Mouse (Mus musculus) kidney, adult 2 months (tissue): ENCODE measurements around the gene Glis3. TPM values are rescaled to one million over a fixed set of nuclear protein-coding genes. Genes with fewer than 3 reads are reported as not detected.
A peak's percentile ranks its signal among the peaks of the same experiment; 100 is the strongest.

Experiments
- DNase-seq: peaks from one replicate; pipeline ENCODE4 v3.0.0; 2021
- H3K27ac ChIP-seq: fragments of 200-500 bp; 2 replicates; pipeline ENCODE4 v1.5.1; 2012; ENCODE audit warnings: low read depth, low read length, control low read depth, inconsistent platforms; ENCODE audit not compliant: insufficient read depth
- H3K27me3 ChIP-seq: fragments of 200-500 bp; replicated peaks from 2 replicates; pipeline ENCODE4 v1.6.1; 2012; ENCODE audit warnings: mild to moderate bottlenecking, moderate library complexity, low read length, inconsistent platforms; ENCODE audit not compliant: control insufficient read depth, insufficient read depth
- H3K36me3 ChIP-seq: fragments of 200-500 bp; 2 replicates; pipeline ENCODE4 v1.6.1; 2012; ENCODE audit warnings: mild to moderate bottlenecking, moderate library complexity, low read length, inconsistent platforms; ENCODE audit not compliant: control insufficient read depth, insufficient read depth
- H3K4me1 ChIP-seq: fragments of 200-500 bp; 2 replicates; pipeline ENCODE4 v1.6.1; 2011; ENCODE audit warnings: low read length; ENCODE audit not compliant: control insufficient read depth, insufficient read depth
- H3K4me3 ChIP-seq: fragments of 200-500 bp; 2 replicates; pipeline ENCODE4 v1.5.1; 2011; ENCODE audit warnings: mild to moderate bottlenecking, low read depth, low read length, control low read depth; ENCODE audit not compliant: insufficient read depth
- CTCF ChIP-seq: fragments of 200-500 bp; conservative IDR thresholded peaks from 2 replicates; pipeline ENCODE4 v1.5.1; 2011; ENCODE audit warnings: low read depth, mild to moderate bottlenecking, control low read depth, low read length, moderate library complexity, mixed read lengths; ENCODE audit not compliant: insufficient read depth, insufficient read length
- POLR2A ChIP-seq: fragments of 200-500 bp; IDR thresholded peaks from one replicate; pipeline ENCODE4 v1.6.1; 2011; ENCODE audit warnings: low read depth, low read length, control low read depth
- WGBS: fragments of 180-500 bp; shearing (Covaris S2); methylation state at CpG from one replicate; pipeline ENCODE4 v1.1.7; 2018; 5-methylcytosine and 5-hydroxymethylcytosine counted together
- polyA plus RNA-seq: library from polyadenylated mRNA; depleted of rRNA; stranded (reverse); fragments of >200 nt; gene quantifications from 2 replicates; pipeline ENCODE4 v1.2.3, GENCODE M21; 2012

The Glis3 gene
- polyA plus RNA-seq, 1 experiment, result 23.7 TPM

DNA sequence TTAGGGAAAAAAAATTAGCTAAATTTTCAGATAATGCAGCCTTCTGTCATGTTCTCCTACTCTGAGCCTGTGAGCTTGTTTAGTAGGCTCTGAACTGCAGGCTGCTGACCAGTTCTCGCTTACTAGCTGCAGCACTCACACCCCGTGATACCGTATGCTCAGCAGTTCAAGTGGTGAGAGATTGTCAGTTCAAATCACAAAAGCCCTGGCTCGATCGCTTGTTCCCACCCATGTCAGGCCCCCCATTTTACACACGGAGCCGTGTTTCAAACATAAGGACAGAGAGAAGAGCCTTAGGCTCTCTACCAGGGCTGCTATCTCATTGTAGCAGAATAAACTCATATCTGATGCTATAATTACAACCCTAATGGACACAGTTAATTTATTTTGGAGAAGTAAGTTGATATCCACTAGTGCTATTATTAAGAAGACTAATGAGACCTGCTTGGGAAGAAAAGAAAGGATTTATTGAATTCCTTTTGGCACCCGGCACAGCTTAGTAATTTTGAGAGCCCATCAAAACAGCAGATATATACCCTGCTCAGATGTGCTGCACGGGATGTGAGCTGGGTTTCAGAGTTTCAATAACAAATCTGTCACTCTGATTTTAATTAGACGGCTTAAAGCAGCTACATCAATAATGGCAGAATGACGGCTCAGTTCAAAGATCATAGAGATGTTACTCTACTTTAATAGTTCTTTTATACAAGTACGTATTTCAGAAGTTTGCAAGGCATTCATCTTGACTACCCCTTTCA, 284.9 kb downstream of the Glis3 start:
- 62% methylated on average over 12 of the region's 12 CpGs for WGBS
- no peaks in the 10 kb centered on the region for H3K36me3 ChIP-seq
- TF ChIP-seq POLR2A, result no peak
- no peak for TF ChIP-seq CTCF
- no peak overlapping the region for H3K4me3 ChIP-seq
- H3K27ac ChIP-seq, result no peak overlapping the region
- no peaks in the 10 kb centered on the region for H3K27me3 ChIP-seq
- no peak for DNase-seq
- H3K4me1 ChIP-seq, result peaks cover 9% of the 10 kb centered on the region; the same call in 1 of the 2 replicates

DNA sequence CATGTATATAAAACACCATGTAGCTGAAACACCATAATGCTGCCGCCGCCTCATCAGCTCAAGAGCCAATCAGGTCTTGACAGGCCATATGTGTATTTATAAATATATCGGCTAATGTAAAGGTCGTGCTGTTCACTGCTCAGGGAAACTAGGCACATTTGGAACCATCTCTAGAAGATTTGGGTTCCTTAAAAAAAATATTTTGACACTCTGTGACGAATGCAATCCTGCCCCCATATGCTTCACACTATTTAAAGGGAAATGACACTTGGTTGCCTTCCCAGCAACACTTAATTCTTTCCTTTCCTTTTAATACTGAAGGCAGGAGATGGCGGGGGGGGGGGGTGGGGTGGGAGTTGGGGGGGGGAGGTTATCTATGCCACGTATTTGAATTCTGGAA, 286.1 kb downstream of the Glis3 start:
- Histone ChIP-seq H3K4me3 (no peak overlapping the region), H3K27ac (no peak overlapping the region), H3K36me3 (no peaks in the 10 kb centered on the region), H3K4me1 (peaks cover 14% of the 10 kb centered on the region; the same call in 1 of the 2 replicates), H3K27me3 (no peaks in the 10 kb centered on the region)
- 87% methylated on average over 7 of the region's 7 CpGs for WGBS
- TF ChIP-seq CTCF (no peak), POLR2A (no peak)
- no peak for DNase-seq

DNA sequence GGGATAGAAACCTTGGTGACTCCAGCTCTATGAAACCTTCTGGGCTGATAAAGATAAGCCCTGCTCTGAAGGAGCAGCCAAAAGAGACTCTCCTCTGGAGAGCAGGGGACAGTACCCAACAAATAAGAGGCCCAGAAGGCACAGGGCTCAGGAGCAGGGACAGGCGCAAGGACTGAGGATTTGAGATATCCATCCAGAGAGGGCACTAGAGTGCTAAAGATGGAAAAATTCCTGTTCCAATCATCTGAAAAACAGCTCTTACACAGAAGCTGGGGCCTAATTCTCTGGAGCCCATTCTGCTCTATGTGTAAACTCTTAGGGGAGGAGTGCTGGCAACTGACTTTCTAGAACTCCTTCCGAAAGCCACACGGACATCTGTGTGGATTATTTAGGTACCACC, 287.0 kb downstream of the Glis3 start:
- Histone ChIP-seq H3K27ac (no peak overlapping the region), H3K4me3 (no peak overlapping the region), H3K4me1 (peaks cover 14% of the 10 kb centered on the region; the same call in 1 of the 2 replicates), H3K36me3 (no peaks in the 10 kb centered on the region), H3K27me3 (no peaks in the 10 kb centered on the region)
- DNase-seq, result peak; percentile 36
- TF ChIP-seq CTCF (no peak; the same call in 1 of the 2 replicates), POLR2A (no peak)
- 85% methylated on average over 3 of the region's 3 CpGs for WGBS

DNA sequence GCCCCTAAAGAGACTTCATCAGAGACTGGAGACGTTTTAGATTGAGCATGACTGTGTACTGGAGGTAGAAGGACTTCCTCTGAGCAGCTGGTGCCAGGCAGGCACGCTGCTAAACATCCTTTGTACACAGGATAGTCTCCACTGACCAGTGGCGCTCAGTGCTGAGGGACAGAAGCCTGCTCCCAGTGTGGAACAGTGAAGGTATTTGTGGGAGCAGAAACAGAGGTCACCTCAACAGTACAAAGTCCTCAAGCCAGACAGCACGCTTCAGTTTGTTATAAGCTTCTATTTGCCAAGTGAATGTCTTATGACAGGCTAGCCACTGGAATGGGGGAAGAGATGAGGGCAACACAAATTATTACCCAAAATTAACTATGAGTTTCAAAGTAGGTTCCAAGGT, 289.0 kb downstream of the Glis3 start:
- TF ChIP-seq POLR2A (no peak), CTCF (no peak)
- Histone ChIP-seq H3K27me3 (no peaks in the 10 kb centered on the region), H3K4me1 (peaks cover 14% of the 10 kb centered on the region; the same call in 1 of the 2 replicates), H3K4me3 (no peak overlapping the region), H3K36me3 (no peaks in the 10 kb centered on the region), H3K27ac (peak overlapping the region; percentile 84)
- DNase-seq, result peak; percentile 83
- WGBS, result 33% methylated on average over 4 of the region's 4 CpGs

DNA sequence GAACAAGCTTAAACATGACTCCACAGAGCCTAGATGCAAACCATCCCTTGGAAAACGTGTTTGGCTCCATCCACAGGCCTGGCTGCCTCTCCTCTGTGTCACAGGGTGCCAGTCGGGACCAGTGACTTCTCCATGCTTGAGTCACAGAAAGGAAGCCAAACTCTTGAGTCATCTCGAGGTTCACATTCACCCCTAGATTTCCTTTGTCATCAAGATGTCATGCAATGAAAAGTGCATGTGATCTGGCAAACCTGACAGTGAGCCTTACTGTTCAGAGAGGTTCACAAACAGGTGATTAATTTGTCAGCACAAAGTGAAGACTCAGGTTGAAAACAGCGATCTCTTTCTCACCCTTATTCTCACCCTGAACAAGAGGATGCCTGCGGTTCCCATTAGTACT, 290.7 kb downstream of the Glis3 start:
- Histone ChIP-seq H3K36me3 (no peaks in the 10 kb centered on the region), H3K4me1 (peaks cover 20% of the 10 kb centered on the region), H3K27me3 (no peaks in the 10 kb centered on the region), H3K4me3 (no peak overlapping the region), H3K27ac (no peak overlapping the region)
- DNase-seq, result no peak
- 60% methylated on average over 5 of the region's 5 CpGs for WGBS
- TF ChIP-seq POLR2A, result no peak
- TF ChIP-seq CTCF, result no peak

DNA sequence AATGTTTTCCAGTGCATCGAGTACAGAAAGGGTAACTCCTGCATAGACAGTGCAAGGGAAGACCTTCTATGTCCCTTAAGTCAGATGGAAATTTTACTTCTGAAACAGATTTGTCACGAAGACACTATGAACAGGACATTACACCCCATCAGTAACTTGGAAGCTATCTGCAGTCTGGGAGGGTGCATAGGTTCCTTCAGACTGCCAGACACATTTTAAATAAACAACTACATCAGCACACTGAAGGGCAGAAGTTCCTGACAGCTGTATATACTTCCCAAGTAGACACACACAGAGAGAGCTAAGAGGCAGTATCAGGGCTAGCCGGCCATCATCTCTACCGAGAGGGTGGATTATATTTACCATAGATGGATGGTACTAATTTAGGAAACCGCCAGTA, 296.5 kb downstream of the Glis3 start:
- H3K4me1 ChIP-seq, result peaks cover 15% of the 10 kb centered on the region
- 91% methylated on average over 5 of the region's 5 CpGs for WGBS

DNA sequence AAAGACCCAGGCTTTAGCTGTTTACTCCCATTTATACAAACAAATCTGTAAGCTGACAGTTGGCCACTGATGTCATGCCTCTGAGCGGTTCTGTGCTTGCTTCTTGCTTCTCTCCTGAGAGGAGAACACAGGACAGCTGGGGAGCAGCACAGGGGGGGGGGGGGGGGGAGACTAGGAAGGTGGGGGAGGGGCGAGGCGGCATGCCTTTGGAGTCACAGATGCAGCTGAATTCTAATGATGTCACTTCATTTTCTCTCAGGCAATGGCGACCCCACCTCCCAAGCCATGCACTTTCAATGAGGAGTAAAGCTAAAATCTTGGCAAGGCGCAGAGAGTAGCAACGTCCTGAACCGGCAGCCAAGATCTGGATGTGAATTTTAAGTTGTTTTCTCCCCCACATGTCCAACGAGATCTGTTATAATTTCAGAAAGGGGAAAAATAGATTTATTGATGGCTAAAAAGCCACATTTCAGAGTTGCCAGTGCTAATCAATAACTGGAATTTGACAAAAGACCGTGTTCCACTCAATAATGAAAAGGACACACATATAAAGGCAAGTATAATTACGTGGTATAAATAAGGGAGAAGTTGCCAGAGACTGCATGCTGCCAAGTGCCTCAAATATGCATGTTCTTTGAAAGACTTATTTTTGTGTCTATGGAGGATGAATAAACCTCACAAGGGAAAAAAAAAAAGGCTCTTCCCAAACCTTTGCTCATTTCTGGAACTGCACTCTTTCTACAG, 297.5 kb downstream of the Glis3 start:
- DNase-seq, result no peak
- WGBS, result 49% methylated on average over 10 of the region's 10 CpGs
- H3K27ac ChIP-seq, result peak overlapping the region; percentile 7
- H3K4me3 ChIP-seq, result no peak overlapping the region
- H3K27me3 ChIP-seq, result no peaks in the 10 kb centered on the region
- no peaks in the 10 kb centered on the region for H3K36me3 ChIP-seq
- H3K4me1 ChIP-seq, result peaks cover 22% of the 10 kb centered on the region
- no peak for TF ChIP-seq CTCF
- TF ChIP-seq POLR2A, result no peak

More for the DNA sequence above, 296.5 kb downstream of the Glis3 start:
- no peaks in the 10 kb centered on the region for H3K27me3 ChIP-seq
- no peak for DNase-seq
- no peak overlapping the region for H3K4me3 ChIP-seq
- TF ChIP-seq POLR2A, result no peak
- no peak for TF ChIP-seq CTCF
- no peak overlapping the region for H3K27ac ChIP-seq
- no peaks in the 10 kb centered on the region for H3K36me3 ChIP-seq
